16 mouse cellular contexts compared by ENCODE assay signal in the genomic region with DNA sequence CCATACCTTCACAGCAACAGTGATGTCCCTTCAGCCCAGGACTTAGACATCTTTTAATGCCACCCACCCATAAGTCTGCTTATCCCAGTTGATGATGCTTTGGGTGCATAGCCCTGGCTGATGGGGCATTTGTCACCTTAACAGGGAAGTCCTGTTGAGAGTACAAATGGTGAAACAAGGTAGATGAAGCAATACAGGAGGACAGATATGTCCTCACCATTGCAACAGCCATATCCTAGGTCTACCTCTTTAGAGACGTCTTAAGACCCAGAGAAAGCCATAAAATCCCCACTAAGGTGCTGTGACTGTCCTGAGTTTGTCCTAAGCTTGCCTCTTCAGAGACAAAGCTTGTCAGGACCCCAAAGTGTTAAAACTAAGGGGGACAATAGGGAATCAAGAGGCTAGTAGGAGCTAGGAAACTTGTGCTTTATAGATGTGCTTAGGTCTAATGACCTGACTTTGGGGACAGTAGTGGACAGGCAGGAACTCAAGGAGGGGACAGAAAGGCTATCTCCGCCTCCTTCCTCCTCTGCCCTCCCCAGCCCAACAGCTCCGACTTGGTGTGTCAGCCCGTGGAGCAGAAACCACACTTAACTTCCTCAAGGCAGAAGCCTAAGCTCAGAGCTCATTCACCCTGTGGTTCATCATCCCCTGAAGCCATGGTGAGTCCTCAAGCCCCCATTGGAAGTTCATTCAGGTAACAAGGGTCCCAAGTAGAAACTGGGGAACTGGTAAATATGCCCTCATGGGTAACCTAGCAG. TPM values are rescaled to one million over a fixed set of nuclear protein-coding genes. Genes with fewer than 3 reads are reported as not detected.
DNase-seq lines count a peak whose midpoint lies in the region; ATAC-seq and TF ChIP-seq lines count a peak whose summit lies in the region.
"Had no signal": no experiment of that assay in that cellular context is flagged by ENCODE, and none has a peak within 500 bp of the region (broad histone marks: within the 10 kb centered on the region; RNA-seq: fewer than 3 reads in every experiment).

Pram1 (plus strand) TSS at position 541 of the 761 bp plus-strand sequence.

- no peaks in the 10 kb centered on the region for H3K27me3 ChIP-seq in liver, postnatal 0 days (ENCODE audit: insufficient read depth, low read length)
- H3K27me3 ChIP-seq: embryonic facial prominence, embryonic 12.5 days; hindbrain, embryonic 12.5 days; intestine, embryonic 15.5 days had no signal

- peak; percentile 42 for ATAC-seq in liver, postnatal 0 days
- ATAC-seq: intestine, embryonic 15.5 days had no signal

- intact Hi-C loops in left cerebral cortex, adult 2 months (cut with DNase I): no loop called here

- WGBS in liver, postnatal 0 days (ENCODE audit: insufficient replicate concordance): 48% methylated on average over 4 of the region's 4 CpGs
- WGBS in lung, adult 2 months: 59% methylated on average over 4 of the region's 4 CpGs

- TF ChIP-seq POLR2A in lung, adult 2 months (IDR thresholded peaks at IDR 0.05; ENCODE audit: borderline replicate concordance, extremely low read depth, low read depth, low read length): no peak

- H3K4me3 ChIP-seq in liver, postnatal 0 days (ENCODE audit: low read depth, low read length): peak within 1 kb of the TSS; percentile 19
- H3K4me3 ChIP-seq in left cerebral cortex, adult 2 months: no peak within 1 kb of the TSS
- no peak within 1 kb of the TSS for H3K4me3 ChIP-seq in lung, adult 2 months (replicated peaks; ENCODE audit: extremely low read depth, low read depth, low read length)
- H3K4me3 ChIP-seq: embryonic facial prominence, embryonic 12.5 days; forebrain, embryonic 10.5 days; hindbrain, embryonic 12.5 days; intestine, embryonic 15.5 days; myocyte had no signal

- peaks cover 3% of the 10 kb centered on the region for H3K4me1 ChIP-seq in liver, postnatal 0 days (ENCODE audit: insufficient read depth)
- H3K4me1 ChIP-seq in lung, adult 2 months (ENCODE audit: control insufficient read depth, insufficient read depth, low read length): no peaks in the 10 kb centered on the region
- H3K4me1 ChIP-seq: embryonic facial prominence, embryonic 12.5 days; forebrain, embryonic 10.5 days; hindbrain, embryonic 12.5 days; intestine, embryonic 15.5 days had no signal

- peak; percentile 34 to 44 for DNase-seq in spleen, postnatal 36 days (ENCODE audit: low spot score in 2 of 2)
- DNase-seq in spleen, adult 18-20 months: no peak
- peak; percentile 26 for DNase-seq in gonadal fat pad, adult 2 months (ENCODE audit: low read depth)
- DNase-seq in liver, postnatal 0 days: peak; percentile 31
- DNase-seq in left cerebral cortex, adult 2 months (ENCODE audit: extremely low spot score in 1 of 2, low spot score in 2 of 2): no peak
- no peak for DNase-seq in lung, adult 2 months
- no peak for DNase-seq in urinary bladder, postnatal 25 days (ENCODE audit: low spot score)
- DNase-seq: cerebellum, postnatal 36 days; gastrocnemius, postnatal 14 days; left cerebral cortex, postnatal 4 days had no signal

- no peak for TF ChIP-seq CTCF in liver, postnatal 0 days (IDR thresholded peaks at IDR 0.05; ENCODE audit: low read depth)
- no peak for TF ChIP-seq CTCF in left cerebral cortex, adult 2 months (IDR thresholded peaks at IDR 0.05)
- TF ChIP-seq CTCF in lung, adult 2 months (IDR thresholded peaks at IDR 0.05; ENCODE audit: insufficient read depth, low read length): no peak

- peak within 1 kb of the TSS; percentile 42 for H3K4me2 ChIP-seq in liver, postnatal 0 days (ENCODE audit: low read depth, low read length)
- H3K4me2 ChIP-seq: embryonic facial prominence, embryonic 12.5 days; hindbrain, embryonic 12.5 days; intestine, embryonic 15.5 days; midbrain, embryonic 11.5 days had no signal

- no peaks in the 10 kb centered on the region for H3K9me3 ChIP-seq in liver, postnatal 0 days (ENCODE audit: low read length)
- H3K9me3 ChIP-seq: embryonic facial prominence, embryonic 12.5 days; forebrain, embryonic 10.5 days; hindbrain, embryonic 12.5 days; intestine, embryonic 15.5 days had no signal

- peaks cover 2% of the 10 kb centered on the region; the same call in 1 of the 2 replicates for H3K36me3 ChIP-seq in liver, postnatal 0 days (replicated peaks; ENCODE audit: insufficient read depth, low read length)
- H3K36me3 ChIP-seq: intestine, embryonic 15.5 days had no signal

- H3K9ac ChIP-seq in liver, postnatal 0 days (replicated peaks): no peak within 1 kb of the TSS
- H3K9ac ChIP-seq: embryonic facial prominence, embryonic 12.5 days; hindbrain, embryonic 12.5 days; intestine, embryonic 15.5 days had no signal

- TF ChIP-seq EP300 in liver, postnatal 0 days (IDR thresholded peaks at IDR 0.05; ENCODE audit: low read depth): no peak

- H3K27ac ChIP-seq in liver, postnatal 0 days (ENCODE audit: low read depth): peak within 1 kb of the TSS; percentile 68
- H3K27ac ChIP-seq in left cerebral cortex, adult 2 months: no peak within 1 kb of the TSS; the same call in 1 of the 2 replicates
- H3K27ac ChIP-seq: embryonic facial prominence, embryonic 12.5 days; forebrain, embryonic 10.5 days; hindbrain, embryonic 12.5 days; intestine, embryonic 15.5 days had no signal

RNA-seq across cellular contexts. Expression of gene Pram1, which starts in this region (rescaled TPM):
- 0.60 and 0.97 TPM in 2 replicates for polyA plus RNA-seq in gonadal fat pad, adult 2 months (2012; rRNA removed)
- polyA plus RNA-seq in liver, postnatal 0 days (2015; fragmentation: Nextera tagmentation; extraction: Ambion mirVana): 5.7 TPM in 2 replicates
- under 1 TPM; 0.26 to 0.34 TPM for total RNA-seq in left cerebral cortex, adult 2 months (2021)
- 0.06 TPM in 1 of 2 replicates, not detected in the other for polyA plus RNA-seq in lung, adult 2 months (2012; rRNA removed)
- total RNA-seq: gastrocnemius, postnatal 14 days had no signal

Comparison
In these comparisons a context has a peak if more than half of its experiments do, and no peak if none do; other contexts are left out.
1. DNase-seq: peak in spleen, postnatal 36 days (2 of 2) and liver, postnatal 0 days (single experiment); none in spleen, adult 18-20 months (0 of 2), left cerebral cortex, adult 2 months (0 of 2), lung, adult 2 months (single experiment) and urinary bladder, postnatal 25 days (single experiment).
2. Peak in DNase-seq in gonadal fat pad, adult 2 months; RNA of the gene not detected or under 1 TPM.